Mouse (Mus musculus) c-Kit-negative CD71-positive TER-119-positive erythroid progenitor cells, embryonic 14.5 days (primary cell): ENCODE measurements around the gene Trp63.

ENCODE experiments used
- DNase-seq: peaks from one replicate; pipeline ENCODE4 v3.0.0-alpha.2; 2013; ENCODE audit warnings: low read depth, low spot score

The Trp63 gene

DNA sequence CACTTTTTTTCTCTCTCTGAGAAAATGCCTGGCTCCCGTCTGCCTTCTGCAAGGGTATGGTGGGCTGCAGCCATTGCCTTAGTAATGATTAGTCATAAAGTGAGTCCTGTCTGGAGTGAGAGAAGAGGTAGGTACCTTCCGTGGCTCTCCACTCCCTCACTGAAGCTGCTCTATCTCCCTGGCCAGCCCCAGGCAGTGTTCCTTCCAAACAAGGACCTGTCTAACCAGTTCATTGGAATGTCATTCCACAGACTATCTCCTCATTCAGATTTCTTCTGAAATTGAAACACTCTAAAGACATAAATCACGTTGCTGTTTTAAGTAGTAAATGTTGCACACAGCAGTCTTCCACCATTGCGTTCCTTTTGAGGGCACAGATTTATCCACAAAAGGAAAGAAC lies 96.4 kb downstream of the Trp63 start:
- DNase-seq, result no peak

DNA sequence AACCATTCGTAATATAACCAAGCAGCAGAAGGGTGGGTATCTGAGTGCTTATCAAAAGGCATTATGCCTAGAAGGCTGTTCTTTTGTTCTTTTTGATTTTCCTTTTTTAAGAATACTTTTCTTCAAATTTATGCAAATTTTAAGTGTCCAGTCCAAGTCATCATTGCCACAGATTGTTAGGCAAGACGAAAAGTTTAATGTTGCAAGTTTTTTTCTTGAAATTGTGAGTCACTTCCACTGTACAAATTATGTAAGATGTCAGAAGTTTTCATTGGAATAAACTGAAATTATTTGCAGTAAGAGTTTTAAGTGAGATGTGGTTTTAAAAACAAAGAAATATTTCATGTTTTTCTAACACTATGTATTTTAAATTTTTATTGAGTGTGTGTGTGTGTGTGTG lies 100.7 kb downstream of the Trp63 start:
- DNase-seq, result no peak

DNA sequence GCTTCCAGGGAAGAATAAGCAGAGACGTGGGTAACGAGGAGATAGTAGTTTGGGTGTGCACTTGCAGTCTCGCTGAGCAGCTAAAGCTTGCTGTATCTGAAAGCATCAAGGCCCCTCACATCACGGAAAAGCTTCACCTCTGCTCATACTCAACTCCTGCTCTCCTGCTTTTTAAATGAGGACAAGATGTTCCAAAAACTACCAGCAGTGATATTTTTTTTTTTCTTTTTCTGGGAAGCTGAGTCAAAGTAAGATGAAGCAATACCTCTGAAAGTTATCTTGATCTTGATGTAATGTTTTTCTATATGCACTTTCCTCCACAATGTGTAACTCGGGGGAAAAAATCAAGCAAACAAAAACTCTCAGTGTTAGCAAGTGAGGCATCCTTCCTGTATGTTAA lies 102.9 kb downstream of the Trp63 start:
- DNase-seq, result no peak

DNA sequence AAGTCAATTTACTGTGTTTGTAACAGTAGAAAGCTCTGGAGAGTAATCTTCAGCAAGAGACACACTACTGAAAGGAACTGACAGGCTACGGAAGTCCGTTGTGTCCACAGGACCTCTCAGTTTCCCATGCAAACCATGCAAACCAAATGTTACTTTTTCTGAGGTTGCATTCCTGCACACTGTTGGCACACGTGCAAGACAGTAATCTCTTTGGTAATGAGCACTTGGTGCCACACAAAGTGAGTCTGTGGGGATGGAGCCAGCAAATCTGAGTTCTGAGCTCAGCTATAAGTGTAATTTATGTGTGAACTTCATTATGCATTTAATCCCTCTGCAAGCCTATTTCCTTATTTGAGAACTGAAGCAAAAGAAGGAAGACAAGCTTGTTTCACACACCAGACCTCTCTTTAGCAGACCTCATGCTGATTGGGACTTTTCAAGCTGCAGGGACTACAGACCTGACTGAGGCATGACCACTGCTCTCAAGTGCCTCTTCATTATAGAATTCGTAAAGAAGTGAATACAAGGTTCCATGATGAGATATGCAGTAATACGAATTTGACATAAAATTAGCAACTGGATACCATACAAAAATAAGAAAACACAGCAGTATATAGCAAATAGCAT lies 109.2 kb downstream of the Trp63 start:
- no peak for DNase-seq

DNA sequence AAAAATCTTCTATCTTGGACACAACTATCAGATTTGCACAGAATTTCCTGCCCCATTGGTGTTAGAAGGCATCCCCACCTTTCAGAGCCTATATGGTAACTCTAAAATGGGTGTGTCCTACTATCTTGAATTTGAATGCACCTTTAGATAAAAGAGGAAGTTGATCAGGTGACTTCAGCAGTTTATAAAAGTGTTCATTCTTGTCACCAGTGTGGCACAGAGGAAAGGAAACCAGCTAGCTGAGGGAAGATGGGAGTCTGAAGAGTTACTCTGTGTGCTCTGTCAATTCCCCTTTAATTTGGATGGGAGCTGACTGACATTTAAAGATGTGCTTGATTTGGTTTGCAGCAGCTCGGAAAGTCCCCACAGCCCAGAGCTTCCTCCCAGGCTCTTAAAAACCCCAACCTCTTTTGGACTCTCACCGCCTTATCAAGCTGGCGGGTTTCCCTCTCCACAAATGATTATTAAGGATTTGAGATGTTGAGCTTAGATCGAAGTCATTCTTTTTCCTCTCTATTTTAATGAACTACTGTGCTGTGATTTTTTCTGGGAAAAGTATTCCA lies 114.2 kb downstream of the Trp63 start:
- no peak for DNase-seq

DNA sequence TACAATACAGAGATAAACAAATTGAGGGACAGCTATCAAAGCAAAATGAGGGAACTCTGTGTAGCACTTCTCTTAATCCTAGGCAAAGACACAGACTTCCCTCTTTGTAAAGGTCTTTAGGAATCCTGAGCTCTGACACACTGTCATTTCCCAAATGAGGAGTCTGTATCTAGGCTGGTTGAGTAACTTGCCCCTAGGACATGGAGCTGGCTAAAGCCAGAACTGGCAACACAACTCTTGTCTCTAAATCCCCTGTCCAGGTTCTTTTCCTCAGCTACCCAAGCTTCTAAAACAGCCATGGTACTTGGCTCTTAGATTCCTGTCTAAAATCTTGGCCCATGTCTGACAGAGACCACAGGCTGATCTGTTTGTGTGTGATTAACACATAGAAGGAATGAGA lies 116.1 kb downstream of the Trp63 start:
- DNase-seq, result no peak

DNA sequence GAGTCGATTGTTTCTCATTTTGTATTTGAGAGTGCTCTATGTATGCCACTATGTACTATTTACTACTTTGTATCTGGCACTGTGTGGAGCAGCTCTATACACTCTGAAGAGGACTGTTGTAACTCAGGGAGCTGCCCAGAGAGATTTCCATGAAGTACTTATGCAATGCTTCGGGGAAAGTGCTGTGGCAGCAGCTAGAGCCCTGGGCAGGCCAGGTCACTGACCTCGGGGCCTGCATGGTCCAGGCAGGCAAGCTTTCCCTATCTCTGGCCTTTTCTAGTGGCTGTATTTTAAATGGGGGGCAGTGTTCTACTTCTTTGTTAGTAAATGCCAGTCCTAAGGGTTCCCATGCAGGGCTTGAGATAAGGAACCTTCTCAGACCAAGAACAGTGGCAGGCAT lies 121.4 kb downstream of the Trp63 start:
- no peak for DNase-seq

DNA sequence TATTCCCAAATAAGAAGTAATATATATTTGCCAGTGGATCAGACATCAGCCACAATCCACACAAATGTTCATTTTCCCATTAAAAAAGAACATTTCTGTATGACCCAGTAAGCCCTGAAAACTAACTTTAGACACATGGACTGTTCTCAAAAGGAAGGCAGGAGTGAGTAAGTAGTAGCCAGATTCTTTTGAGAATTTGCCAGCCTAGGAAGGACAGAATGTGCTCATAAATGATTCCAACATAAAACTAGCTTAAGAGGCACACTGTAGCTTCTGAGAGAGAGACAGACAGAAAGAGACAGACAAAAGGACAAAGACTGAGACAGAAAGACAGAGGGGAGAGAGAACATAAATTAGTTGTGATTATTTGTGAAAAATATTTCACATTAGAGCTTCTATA lies 123.6 kb downstream of the Trp63 start:
- no peak for DNase-seq

DNA sequence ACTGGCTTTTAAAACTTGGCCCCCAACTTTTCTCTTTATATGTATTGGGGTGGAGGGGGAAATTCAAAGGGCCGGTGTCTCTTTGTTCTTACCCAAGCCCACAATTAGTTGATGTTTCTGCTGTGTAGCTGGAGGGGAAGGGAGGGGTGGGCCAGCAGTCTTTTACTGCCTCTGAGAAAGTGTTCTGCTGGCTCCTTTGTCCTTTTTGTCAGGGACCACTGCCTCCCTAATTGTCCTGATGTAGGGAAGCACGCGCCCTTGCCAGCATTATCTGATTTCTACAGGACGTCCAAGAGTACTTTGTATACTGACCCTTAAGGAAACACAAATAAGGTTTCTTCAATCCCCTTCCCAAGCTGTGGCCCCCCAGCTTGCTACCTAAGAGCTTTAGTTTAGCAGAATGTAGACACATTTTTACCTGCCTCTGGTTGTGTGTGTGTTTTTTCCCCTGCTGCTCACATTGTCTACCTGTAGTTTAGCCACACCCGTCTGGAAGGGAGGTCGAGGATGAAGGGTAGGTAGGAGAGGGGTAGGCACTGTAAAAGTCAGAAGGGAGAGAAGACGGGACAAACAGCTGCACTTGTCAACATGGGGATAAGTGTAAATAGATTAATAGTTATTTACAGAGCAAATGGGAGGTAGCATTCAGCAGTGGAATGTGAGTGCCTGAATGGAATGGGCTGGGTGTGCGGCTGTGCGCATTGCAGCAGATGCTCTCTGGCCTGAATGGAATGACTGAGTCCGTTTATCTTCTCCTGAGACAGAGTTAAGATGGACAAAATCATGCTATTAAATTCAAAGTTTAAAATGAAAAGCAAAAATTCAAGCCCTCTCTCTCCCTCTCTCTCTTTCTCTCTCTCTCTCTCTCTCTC lies 134.4 kb downstream of the Trp63 start:
- no peak for DNase-seq

DNA sequence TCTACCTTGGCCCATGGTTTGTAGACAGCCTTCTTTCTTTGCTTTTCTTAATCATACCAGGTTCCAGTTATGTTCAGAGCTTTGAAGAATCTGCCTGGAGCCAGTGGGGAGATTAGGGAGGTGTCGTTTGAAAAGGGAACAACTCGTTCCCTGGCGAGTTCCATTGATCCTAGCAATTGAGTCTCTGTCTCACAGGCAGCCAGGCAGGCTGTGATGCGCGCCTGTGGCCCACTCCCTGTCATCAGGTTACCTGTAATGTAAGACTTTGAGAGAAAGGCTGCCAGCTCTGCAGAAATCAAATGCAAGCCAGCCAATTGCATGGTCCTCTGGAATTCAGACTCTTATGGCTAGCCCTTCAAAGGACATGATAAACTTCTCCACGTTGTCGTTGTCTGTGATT lies 142.5 kb downstream of the Trp63 start:
- DNase-seq, result no peak

DNA sequence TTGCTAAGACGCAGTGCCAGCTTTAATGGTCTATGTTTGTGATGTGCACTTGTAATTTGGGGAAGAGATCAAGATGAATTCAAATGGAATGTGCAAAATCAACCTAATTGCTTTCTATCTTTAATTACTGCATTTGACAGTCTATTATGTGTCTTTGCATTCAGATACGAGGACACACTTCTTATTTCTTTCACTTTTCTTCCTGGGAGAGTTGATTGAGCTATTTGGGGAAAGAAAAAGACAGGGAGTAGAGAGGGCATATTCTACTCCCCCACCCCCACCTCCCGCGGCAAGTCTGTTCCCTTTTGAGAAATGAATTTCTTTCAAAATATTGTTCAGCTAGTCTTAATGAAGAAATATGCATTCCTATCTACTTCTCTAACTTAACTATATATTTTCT lies 149.0 kb downstream of the Trp63 start:
- no peak for DNase-seq

DNA sequence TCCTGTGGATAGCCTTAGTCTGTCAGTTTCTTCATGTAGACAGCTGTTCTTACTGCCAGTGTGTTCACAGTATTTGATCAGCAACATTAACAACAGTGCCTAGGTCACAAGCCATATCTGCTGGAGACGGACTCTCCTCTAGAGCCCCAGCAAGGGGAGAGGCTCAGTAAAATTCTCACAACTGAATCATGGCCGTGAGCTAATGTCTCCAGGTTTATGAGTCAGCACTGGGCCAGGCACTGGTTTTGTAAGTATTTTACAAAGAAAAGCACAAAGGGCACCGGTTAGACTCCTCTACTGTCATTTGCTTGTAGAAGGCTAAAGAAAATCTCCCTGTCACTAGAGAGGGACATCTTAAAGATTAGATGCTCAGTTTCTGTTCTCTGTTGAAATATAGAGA lies 151.7 kb downstream of the Trp63 start:
- no peak for DNase-seq

DNA sequence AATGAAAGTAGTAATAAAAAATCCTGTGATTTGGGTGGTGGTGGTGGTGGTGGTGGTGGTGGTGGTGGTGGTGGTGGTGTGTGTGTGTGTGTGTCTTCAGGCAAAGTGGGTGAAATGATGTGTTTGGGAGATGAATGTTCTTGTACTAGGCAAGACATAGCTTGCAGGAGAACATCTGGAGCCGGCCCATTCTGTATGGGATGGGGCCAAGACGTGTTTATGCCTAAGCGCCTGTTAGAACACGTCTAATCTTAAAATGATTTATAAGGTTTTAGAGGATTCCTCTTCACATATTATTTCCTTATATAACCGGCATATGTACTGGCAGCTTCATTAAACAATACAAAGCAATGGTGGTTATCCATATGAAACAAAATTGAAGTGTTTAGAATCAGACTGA lies 152.2 kb downstream of the Trp63 start:
- no peak for DNase-seq

DNA sequence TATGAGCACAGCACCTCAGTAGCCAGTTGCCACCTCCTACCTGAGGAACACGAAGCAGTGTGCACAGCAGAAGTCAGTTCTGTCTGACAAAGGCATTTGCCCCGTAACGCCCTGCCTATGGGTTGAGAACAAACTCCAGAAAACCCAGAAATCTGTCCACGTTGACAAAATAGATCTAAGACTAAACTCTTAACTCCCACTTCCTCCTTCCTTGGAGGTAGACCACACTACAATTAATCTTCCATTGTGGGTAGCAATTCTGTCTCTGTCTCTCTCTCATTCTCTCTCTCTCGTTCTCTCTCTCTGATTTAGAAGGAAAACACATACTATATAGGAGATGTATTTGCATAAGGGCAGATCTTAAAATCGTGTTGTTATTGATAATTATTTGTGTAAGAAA lies 159.4 kb downstream of the Trp63 start:
- no peak for DNase-seq

DNA sequence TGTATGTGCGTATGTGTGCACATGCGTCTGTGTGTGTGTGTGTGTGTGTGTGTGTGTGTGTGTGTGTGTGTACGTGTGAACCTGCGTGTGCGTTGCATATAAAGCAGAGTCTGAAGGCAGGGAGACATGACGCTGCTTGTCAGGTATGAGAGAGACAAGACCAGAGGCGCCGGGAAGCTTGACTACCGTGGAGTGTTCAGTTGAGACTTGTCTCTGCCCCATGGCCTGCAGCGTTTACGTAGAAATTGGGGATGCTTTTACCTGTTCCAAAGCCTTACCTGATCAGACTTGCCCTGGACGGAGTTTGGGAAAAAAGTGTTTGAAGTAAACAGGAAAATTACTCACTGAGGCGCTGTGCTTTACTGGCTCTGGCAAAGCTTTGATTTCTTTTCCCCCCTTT lies 160.1 kb downstream of the Trp63 start:
- DNase-seq, result no peak

DNA sequence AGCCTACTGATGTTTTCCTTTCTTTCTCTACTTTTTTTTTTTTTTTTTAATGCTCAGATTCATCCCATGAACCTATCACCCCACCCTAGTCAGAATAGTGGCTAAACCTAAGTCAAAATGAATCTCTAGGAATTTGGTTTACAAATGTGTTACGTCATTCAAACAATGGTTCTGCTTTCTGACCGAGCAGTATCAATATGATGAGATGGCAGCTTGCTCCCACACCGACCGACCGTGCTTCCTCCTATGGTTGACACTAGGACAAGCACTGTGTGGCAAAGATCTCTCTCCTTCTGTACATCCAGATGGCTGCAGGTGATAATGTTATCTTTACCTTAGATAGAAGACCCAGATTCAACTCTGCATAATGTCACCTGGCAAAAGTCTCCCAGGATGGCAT lies 163.0 kb downstream of the Trp63 start:
- DNase-seq, result no peak

DNA sequence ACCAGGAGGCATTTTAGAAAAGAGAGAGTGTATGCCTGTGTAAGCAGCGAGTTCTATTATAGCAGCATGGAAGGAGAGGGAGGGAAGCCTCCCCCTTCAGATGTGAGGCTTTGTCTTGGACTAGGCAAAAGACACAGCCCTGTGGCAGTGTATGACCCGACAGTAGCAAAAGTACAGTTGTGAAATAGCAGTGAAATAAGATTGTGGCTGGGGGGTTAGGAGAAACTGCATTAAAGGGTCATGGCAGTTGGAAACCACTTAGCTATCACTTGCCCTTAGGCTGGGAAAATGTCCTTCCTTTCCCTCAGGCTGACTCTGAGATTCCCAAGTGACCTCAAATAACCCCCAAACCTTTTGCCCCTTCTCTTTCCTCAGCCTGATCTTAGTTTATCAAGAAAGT lies 164.9 kb downstream of the Trp63 start:
- DNase-seq, result no peak

DNA sequence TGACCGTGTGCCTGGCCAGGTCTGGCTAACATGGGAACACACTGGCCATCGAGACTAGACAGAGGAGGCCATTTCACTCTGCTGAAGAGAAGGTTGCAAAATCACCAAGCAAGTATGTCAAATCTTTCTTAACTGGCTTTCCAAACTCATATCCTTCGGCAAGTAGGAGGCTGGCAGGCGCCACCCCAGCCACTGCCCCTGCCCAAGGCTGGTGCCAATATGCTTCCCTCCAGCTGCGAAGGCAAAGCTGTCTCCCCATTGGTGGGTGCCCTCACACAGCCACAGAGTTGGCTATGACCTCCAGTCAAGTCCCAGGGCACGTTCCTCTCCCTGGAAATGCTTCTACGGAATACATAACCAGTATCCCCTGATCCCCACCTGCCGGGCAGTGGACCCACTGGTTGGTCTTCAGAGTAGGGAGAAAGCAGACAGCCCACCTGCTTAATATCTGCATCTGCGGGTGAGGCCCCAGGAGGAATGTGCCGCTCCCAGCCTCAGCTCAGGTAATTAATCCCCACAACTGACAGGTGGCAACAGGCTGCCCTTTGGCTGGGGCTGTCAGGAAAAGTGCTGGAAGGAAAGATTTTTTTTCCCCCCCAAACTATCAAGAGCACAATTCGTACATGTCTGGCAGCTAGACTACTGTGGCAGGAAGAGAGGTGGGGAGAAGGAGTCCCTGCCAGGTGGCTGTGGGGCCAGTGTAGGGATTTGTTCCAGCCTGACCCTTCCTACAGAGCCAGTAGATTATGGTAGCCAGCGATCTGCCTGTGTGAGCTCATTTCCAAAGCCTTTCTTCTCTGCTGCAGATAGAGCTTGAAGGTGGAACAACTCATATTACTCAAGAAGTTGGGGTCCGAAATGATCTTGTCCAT lies 166.3 kb downstream of the Trp63 start:
- DNase-seq, result no peak

DNA sequence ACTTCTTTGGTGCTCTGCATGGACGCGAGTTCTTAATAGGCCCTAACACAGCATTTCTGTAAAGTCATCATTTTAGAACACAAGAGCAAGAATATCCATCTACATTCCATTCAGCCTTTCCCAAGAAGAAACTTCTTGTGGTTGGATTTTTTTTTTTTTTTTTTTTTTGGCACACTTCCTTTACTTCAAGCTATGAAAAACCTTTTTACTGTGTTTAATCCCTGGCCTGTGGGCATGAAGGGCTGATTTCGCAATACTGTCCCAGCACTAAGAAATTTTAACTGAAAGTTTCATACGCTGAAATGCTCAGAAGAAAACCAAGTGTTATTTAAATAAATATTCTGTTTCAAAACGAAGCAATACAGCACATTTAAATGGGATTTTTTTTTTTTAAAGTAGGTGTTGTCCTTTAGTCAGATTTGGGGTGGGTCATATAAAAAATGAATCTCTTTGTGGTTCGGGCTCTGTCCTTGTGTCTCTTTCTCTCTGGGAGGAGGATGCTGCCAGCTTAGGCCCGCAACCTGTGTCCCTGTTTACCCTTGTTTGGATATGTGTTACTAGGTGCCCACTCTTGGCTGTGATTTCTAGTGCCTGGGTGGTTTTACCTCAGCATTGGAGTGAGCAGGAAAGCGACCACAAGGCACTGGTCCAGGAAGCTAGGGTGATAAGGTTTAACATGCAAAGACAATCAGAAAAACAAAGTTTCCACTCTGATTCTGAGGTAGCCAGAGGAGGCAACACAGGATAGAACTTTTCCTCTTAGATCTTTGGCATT lies 177.4 kb downstream of the Trp63 start:
- no peak for DNase-seq

DNA sequence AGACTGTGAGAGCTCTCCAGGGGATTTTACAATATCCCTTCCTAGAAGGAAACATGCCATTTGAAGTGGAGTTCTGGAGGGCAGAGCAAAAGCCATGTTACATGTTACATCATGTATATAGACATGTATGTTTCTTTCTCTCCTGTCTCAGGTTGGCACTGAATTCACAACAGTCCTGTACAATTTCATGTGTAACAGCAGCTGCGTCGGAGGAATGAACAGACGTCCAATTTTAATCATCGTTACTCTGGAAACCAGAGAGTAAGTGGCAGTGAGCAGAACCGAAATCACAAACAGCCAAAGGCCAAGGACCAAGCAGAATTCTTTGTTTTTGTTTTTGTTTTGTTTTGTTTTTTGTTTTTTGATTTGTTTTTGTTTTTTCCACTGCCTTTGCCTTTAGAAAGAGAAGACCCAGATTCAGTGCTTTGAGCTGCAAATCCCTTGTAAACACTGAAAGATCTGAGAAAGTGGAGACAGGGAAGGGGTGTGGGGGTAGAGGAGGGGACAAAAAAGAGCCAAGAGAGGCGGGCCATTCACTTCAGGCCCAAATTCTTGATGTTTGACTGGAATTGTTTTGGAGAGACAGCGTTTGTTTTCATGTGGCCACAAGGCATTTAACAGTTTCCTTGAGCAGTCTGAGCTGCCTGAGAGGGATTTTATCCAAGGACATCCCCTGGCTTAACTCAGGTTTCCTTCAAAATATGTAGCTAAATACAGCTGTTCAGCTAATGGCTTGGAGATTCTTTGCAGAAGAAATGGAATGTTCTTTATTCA lies 181.7 kb downstream of the Trp63 start:
- DNase-seq, result no peak

DNA sequence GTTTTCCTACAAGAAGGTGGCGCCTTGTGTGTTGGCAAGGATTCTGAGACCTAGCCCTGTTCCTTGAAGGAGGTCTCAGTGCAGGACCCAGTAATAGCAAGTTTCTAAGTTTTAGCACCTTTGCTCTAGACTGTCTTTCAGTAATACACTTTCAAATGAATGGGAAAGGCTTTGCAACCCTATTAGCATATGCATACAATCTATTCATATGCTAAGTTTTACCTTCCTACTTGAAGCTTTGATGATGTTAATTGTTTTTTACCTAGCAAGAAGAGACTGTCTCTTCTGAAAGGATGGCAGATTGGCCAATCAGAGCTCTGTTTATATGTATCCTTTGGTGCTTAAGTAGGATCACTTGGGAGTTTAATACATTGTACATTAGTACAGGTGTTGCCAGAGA lies 187.9 kb downstream of the Trp63 start:
- no peak for DNase-seq
